Mouse (Mus musculus): ENCODE measurements around the gene Igf2bp2.

Igf2bp2 gene

DNA sequence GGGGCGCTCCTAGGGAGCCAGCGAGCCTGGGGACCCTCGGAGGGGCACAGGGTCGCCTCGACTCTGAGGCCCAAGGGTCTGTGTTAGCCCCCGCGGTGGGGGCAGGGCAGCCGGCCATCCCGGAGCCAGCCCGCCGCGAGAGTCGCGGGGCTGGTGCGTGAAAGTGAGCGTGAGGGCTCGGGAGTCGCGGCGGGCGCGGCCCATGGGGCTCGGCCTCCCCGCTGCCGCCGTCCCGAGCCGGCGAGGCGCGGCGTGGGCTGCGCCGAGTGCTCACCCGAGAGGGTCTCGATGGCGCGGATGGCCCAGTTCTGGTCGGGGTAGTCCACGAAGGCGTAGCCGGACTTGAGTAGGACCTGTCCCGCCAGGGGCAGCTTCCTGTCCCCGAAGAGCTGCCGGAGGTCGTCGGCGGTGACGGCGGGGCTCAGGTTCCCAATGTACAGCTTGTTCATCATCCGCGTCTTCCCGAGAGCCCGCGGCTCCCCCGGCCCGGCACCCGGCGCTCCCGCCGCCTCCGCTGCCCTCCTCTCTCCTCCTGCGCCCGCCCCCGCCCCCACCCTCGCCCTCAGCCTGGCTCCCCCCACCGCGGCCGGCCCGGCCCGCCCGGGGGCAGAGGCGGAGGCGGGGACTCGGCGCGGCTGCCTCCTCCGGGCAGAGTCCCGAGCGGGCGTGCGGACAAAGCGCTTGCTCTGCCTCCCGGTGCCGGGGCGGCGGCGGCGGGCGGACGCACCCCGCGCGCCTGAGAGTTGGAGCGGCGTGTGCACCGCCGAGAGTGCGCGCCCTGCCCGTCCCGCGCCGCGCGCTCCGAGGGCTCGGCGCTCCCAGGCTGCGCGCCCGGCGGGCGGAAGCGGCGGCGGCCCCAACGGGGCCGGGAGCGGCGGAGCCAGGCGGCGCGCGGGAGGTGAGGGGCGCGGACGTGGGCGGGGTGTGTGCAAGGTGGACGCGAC, at the start of gene Igf2bp2:
Igf2bp2 (minus strand) TSS at position 788 of the 944 bp plus-strand sequence.
- DNase-seq = no peak

DNA sequence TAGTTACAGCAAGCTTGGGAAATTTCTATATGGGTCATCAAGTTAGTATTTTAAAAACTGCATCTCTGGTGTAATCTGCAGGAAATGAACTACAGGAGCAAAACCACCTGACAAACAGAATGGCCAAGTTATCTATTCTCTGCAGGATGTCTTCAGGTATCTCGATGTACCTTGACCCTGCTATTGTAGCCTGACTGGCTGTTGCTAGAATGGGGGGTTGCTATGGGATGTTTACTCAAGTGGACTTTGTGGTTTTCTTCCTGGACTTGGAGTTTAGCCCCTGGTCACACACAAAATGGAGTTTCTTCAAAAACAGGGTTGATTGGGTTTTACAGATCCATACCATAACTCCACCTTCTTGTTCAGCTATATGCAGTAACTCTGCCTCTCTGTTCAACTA, 40.4 kb upstream of the Igf2bp2 start:
- no peak for DNase-seq

- DNase-seq = no peak
These were observed 38.8 kb upstream of the Igf2bp2 start for GRCm38 (mm10) chr16:22201858-22202257.

DNA sequence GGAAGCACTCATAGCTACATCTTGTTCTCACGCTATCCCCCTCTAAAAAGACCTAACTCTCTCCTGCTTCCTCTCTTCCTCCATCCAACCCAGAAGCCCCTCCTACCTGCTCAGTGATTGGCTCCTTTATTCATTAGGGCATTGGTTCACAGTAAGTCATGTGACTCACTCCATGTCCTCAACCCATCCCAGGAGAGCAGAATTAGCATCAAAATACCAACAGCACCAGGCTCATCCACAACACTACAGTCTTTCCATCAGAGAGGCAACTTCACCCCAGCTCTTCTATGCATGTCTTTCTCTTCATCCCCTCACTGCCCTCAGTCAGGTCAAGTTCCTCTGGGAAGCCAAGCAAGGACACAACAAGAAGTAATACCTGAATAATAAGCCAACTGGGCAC, 37.4 kb upstream of the Igf2bp2 start:
- DNase-seq = no peak

DNA sequence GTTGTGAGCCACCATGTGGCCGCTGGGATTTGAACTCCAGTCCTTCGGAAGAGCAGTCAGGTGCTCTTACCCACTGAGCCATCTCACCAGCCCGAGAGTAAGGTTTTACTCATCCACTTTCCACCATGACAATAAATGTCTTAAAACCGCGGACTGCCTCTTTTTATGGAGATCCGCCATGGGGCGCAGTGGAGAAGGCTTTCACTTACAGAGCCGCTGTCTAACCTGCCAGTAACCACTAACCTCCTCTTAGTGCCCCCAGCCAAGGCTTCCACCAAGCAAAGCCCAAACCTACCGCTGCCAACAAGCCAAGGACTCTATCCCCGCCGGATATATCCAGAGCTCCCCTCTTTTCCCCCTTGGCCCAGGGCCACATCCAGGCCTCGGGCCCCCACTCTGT, 24.3 kb upstream of the Igf2bp2 start:
- DNase-seq = no peak

DNA sequence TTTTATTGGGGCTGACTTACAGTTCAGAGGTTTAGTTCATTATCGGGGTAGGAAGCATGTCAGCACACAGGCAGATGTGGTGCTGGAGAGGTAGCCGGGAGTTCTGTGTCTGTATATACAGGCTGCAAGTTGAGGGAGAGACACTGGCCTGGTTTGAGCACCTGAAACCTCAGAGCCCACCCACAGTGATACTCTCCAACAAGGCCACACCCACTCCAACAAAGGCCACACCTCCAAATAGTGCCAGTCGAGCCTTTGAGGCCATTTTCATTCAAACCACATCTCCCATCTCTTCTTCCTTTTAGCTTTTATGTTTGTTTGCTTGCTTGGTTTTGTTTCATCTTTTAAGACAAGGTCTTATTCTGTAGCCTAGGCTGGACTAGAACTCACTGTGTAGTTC, 22.3 kb upstream of the Igf2bp2 start:
- DNase-seq = no peak

- DNase-seq = no peak
These were observed 21.0 kb upstream of the Igf2bp2 start for GRCm38 (mm10) chr16:22184113-22184512.

DNA sequence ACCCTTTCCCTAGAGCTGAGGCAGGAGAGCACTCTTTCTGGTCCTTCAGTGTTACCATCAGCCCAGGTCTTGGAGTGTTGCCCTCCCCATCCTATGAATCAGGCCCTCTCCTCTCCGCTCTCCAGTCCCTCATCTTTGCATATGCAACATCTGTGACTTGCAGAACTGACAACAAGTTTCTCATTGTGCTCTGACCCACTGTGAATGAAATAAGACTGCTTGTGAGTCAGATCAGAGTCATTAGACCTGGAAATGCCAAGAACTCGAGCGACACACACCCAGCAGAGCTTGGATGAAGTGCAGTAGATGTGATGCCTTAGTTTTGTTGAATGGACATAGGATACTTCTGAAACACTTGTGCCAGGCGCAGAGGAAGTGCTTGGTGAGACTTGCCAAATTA, 19.2 kb upstream of the Igf2bp2 start:
- no peak for DNase-seq

GRCm38 (mm10) chr16:22178793-22179192, 15.7 kb upstream of the Igf2bp2 start:
- no peak for DNase-seq

GRCm38 (mm10) chr16:22177999-22178398, 14.9 kb upstream of the Igf2bp2 start:
- DNase-seq = no peak

GRCm38 (mm10) chr16:22168731-22169130, 5.6 kb upstream of the Igf2bp2 start:
- no peak for DNase-seq

GRCm38 (mm10) chr16:22165556-22165955, 2.5 kb upstream of the Igf2bp2 start:
- no peak for DNase-seq

GRCm38 (mm10) chr16:22164446-22164845, 1.3 kb upstream of the Igf2bp2 start:
- DNase-seq = no peak

- DNase-seq = no peak
These were observed 355 bp upstream of the Igf2bp2 start for GRCm38 (mm10) chr16:22163456-22163851.

DNA sequence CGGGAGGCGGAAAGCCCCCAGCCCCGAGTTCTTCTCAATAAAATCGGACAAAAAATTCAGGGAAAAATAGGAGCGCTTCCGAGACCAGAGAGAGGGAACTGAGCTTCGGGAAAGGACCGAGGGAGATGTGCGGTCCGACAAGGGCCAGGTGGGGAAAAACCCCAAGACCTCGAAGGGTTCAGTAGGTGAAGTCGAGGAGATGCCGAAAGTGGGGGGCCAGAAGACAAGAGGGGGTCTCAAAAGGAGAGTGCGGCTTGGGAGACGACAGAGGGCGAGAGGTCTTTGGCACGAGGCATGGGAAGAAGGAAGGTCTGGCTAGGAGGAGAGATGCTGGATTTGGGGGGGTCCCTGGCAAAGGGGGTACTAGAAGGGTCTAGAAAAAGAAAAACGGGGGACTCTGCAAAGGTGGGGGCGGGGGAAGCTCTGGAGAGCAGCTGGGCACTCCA, 1.0 kb downstream of the Igf2bp2 start:
- DNase-seq = no peak

DNA sequence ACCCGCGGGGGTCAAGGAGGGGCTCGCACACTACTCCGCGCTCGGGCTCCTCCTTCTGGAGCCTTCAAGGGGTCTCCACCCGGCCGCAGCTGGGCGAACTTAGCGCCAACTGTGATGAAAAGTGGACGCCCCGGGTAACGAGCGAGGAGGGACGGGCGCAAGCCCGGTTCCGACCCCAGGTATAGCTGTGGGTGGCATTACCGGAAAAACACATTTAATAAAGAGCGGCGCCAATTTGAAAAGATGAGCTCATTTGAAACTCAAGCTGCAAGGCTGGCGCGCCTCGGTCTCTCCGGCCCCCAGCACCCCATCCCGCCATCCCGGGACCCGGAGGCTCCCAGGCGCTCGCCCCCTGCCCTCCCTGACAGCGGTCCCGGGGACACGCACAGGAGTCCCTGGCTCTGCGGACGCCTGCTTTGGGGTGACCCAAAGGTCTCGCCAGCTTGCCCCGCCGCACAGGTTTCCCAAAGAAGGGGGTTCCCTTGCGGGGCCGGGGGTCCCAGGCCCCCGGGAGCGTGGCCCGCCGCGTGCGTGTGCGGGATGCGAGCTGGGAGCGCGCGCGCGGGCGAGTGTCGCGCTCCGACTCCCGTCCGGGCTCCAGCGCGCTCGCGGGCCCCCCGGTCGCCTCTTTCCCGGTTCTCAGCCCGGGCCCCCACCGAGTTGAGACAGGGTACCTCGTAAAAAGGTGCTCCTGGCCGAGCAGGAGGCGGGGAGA, 1.6 kb downstream of the Igf2bp2 start:
- DNase-seq = no peak

DNA sequence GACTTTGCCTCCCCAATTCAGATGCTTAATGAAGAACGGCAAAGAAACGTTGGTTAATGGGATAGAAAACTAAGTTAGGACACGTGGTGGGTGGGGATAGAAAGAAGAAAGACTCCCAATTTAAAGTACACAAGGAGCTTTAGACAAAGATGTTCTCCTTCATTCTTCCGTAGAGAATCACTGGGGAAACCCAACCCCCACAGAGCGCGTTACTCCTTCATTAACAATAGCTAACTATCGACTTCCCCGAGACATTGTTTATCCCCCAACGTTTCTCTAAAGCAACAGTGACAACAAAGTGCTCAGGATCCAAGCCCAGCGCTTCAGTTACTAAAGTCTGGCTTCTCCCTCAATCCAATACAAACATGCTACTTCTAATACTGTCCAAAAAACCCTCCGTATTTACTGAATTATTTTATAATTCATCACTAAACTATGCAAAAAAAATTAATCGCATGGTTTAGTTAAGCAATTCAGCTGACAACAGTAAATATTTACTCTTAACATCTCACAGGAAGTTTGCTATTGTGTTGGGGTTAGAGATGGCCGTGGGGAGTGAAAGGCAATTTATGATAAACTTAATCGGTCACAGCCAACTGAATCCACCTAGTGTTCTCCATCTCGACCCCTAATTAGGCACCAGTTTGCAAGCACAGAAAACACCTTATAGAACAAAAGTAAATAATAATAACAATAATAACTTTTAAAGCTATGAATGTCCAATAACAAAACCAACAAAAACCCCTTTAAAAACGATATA, 2.5 kb downstream of the Igf2bp2 start:
- no peak for DNase-seq

DNA sequence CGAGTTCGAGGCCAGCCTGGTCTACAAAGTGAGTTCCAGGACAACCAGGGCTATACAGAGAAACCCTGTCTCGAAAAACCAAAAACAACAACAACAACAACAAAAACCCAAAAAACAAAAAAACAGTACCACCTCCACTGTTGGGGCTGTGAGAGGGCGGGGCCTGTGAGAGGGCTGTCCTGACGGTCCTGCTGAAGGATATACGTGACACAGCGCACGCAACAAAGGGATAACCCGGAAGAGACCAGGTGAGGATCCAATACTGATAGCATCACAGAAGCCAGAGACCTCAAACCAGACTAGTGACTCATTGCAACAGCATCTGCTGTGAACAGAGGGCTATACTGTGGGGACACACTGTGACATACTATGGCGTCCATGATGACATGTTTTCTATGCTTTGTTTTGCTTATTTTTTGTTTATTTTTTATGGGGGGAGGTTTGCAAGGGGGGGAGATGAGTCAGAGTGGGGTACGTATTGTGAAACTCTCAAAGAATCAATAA, 10.1 kb downstream of the Igf2bp2 start:
- DNase-seq = no peak

DNA sequence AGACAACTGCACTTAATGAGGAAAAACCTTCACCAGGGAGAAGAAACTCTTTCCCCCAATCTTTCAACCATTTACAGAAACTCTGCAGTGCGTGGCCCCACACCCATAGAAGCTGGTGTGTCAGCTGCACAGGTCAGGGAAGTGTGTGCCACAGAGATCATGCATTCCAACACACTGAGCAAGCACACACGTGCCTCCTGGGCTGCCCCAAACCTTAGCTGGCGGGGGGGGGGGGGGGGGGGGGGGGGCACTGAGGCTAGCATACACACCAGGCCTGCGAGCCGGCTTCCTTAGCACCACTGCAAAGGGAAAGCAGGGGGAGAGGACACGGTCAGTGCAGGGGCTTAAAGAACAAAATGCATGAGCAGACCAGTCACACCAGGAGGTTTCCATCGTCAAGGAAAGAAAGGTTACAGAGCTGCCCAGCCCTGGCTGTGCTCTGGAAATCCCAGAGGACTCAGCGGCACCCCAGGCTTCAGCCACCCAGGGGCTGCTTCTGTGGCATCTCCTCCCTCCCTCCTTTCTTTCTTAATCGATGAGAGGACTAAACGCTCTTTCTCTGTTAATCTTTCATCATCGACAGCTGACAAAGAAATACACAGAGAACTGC, 11.3 kb downstream of the Igf2bp2 start:
- no peak for DNase-seq

DNA sequence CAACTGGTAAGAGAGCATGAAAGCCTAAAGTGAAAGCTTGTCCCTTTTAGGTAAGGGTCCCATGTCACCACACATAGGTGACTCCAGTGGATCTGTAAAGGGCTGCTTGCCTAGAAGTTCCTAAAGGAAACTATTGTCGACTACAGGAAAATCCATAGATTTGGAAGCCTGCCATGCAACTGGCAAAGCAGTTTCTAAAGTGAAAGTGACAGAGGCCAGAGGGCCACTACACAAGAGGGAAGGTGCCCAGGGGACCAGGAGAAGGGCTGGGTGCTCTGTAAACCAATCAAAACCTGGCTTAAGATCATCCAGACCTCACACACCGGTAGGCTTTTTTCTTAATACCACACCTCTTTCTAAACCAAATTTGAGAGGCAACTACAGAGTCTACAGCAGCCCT, 12.7 kb downstream of the Igf2bp2 start:
- no peak for DNase-seq

GRCm38 (mm10) chr16:22149659-22150345, 13.3 kb downstream of the Igf2bp2 start:
- DNase-seq = no peak

DNA sequence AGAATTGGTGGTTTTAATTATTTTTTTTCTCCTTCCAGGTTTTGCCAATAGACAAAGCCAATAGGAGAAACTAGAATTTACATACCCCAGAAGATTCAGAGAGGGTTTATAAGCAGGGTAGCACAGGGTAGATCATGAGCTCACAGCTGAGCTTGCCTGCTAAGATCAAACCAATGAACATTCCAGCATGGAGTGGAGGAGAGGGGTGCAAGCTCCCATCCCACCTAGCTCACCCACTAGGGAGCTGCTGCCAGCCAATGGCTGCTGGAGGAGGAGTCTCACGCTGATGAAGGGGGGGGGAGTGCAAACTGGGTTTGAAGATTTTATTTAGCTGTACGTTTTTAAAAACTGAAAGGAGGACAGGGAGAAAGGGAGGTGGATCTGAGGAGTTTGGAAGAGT, 14.0 kb downstream of the Igf2bp2 start:
- no peak for DNase-seq

All from layer of hippocampus, adult 9-11 months (tissue).